Mouse (Mus musculus) forebrain, embryonic 15.5 days (tissue): Measurements from ENCODE around the gene Gm17304. TPM values are rescaled to one million over a fixed set of nuclear protein-coding genes. Genes with fewer than 3 reads are reported as not detected.

Experiments
- polyA plus RNA-seq: library from polyadenylated mRNA; unstranded; fragments of >200 nt; fragmentation: Nextera tagmentation; extraction: Ambion mirVana; gene quantifications from 2 replicates; pipeline ENCODE4 v1.2.1, GENCODE M21; 2015

Gene Gm17304
- polyA plus RNA-seq, 1 experiment from 2014 or later = not detected

Other genes with a start within 250 kb of the Gm17304 start
- 1.1 and 1.3 TPM in 2 replicates for gene Barhl2, start 150.9 kb upstream of the Gm17304 start, polyA plus RNA-seq
- 77.8 and 86.8 TPM in 2 replicates for gene Zfp644, start 88.2 kb downstream of the Gm17304 start, polyA plus RNA-seq